Mouse (Mus musculus) stomach, postnatal 0 days (tissue): Measurements from ENCODE around the gene Ildr1.

Experiments used
- CTCF ChIP-seq: IDR thresholded peaks from 2 replicates; pipeline ENCODE4 v1.5.1; 2016; ENCODE audit warnings: antibody characterized with exemption, low read depth, mild to moderate bottlenecking, moderate library complexity
- EP300 ChIP-seq: optimal IDR thresholded peaks from 2 replicates; pipeline ENCODE3; 2016; ENCODE audit warnings: antibody characterized with exemption

DNA sequence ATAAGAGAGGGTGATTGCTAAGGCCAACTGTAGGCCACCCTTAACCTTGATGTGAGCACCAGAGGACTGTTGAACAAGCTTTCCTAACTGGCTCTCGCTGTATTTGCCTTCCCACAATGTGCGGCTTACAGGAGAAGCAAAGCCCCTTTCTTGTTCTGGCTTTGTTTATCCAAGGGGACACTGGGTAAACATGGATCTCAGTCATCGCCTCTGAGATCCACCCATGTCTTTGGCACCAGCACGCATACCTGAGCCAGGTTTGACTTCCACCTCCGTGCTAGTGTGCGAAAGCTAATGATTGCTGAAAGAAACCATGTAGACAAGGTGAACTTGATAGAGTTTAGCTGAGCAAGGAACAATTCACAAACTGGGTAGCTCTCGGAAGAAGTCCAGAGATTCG is 49.8 kb downstream of the Ildr1 start:
- TF ChIP-seq CTCF, result no peak
- TF ChIP-seq EP300, result no peak
